Mouse (Mus musculus) neural tube, embryonic 13.5 days (tissue): ENCODE measurements around the gene Zfp366. TPM values are rescaled to one million over a fixed set of nuclear protein-coding genes. Genes with fewer than 3 reads are reported as not detected.
"Not testable (repeated sequence)": the region's sequence is repeated elsewhere in the genome, so short reads cannot be mapped to it uniquely, and the experiment has no call there.

Experiments used
- ATAC-seq: fragments of 200-750 bp; cut with Nextera tagmentation; 2 replicates; pipeline ENCODE4 v1.8.0; 2017; ENCODE audit warnings: low read depth, mild to moderate bottlenecking, moderate TSS enrichment, moderate library complexity
- H3K27ac ChIP-seq: fragments of 300-500 bp; sonication (generic); replicated peaks from 2 replicates; pipeline ENCODE4 v1.5.1; 2015; ENCODE audit warnings: moderate library complexity, mild to moderate bottlenecking, inconsistent platforms
- H3K27me3 ChIP-seq: fragments of 300-500 bp; sonication (generic); 2 replicates; pipeline ENCODE4 v1.6.1; 2015; ENCODE audit warnings: mild to moderate bottlenecking, inconsistent platforms
- H3K36me3 ChIP-seq: fragments of 300-500 bp; sonication (generic); 2 replicates; pipeline ENCODE4 v1.6.1; 2015; ENCODE audit warnings: mild to moderate bottlenecking, inconsistent platforms
- H3K4me1 ChIP-seq: fragments of 300-500 bp; sonication (generic); replicated peaks from 2 replicates; pipeline ENCODE4 v1.6.1; 2015; ENCODE audit warnings: inconsistent platforms
- H3K4me2 ChIP-seq: fragments of 300-500 bp; sonication (generic); 2 replicates; pipeline ENCODE4 v1.6.1; 2015; ENCODE audit warnings: inconsistent platforms, mild to moderate bottlenecking, moderate library complexity
- H3K4me3 ChIP-seq: fragments of 300-500 bp; sonication (generic); 2 replicates; pipeline ENCODE4 v1.5.1; 2015; ENCODE audit warnings: mild to moderate bottlenecking, inconsistent platforms
- H3K9ac ChIP-seq: fragments of 300-500 bp; sonication (generic); 2 replicates; pipeline ENCODE4 v1.6.1; 2015; ENCODE audit warnings: moderate library complexity, mild to moderate bottlenecking, inconsistent platforms
- H3K9me3 ChIP-seq: fragments of 300-500 bp; sonication (generic); 2 replicates; pipeline ENCODE4 v1.6.1; 2016; ENCODE audit warnings: inconsistent platforms
- WGBS: fragments of 180-500 bp; shearing (Covaris S2); methylation state at CpG from one replicate; pipeline ENCODE4 v1.1.7; 2015; 5-methylcytosine and 5-hydroxymethylcytosine counted together
- polyA plus RNA-seq: library from polyadenylated mRNA; unstranded; fragments of >200 nt; fragmentation: Nextera tagmentation; extraction: Ambion mirVana; gene quantifications from 2 replicates; pipeline ENCODE4 v1.2.1, GENCODE M21; 2015

Zfp366 gene
- polyA plus RNA-seq, 1 experiment from 2014 or later: 0.56 TPM

DNA sequence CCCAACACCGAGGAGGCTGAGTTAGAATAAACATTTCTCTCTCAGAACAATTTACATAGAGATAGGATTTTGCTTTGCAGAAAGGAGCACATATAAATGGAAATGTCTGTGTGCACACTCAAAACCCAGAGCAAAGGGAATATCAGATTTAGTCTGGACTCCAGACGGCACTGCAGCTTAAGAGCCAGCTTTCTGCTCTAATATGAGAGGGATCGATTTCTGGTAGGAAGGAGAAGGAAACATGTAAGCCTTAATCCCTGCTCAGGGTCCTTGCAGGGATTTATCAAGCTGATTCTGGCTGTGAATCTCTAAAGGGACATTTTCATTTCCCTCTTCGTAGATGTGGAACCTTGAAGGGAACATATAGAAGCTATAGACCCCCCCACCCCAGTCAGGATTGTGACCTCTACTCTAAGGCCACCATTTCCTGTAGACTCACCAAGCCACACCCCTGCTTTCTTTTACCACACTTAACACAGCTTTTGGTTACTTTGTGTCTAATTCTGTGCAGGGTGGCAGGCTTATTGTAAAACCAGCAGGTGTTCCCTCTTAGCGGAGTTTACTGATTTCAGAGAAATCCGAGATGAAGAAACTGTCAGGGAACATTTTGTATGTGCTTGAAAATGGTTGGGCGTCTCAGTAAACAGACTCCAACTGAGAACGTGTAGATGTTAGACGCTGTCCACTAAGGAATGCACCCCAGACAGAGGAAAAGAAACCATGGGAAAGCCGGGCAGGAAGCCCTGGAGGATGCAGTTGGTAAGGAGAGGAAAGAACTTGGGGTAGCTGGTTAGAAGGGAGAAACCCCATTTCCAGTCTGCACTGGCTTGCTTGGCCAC is 20.9 kb upstream of the Zfp366 start:
- ATAC-seq: no peak
- 36% methylated on average over 10 of the region's 10 CpGs for WGBS
- peak overlapping the region; percentile 49 for H3K27ac ChIP-seq

GRCm38 (mm10) chr13:99164360-99164759 is 20.3 kb upstream of the Zfp366 start:
- ATAC-seq: no peak
- H3K9ac ChIP-seq: no peak overlapping the region
- H3K4me1 ChIP-seq: 0 out of 2 replicates have a peak, but pooled peaks cover 14% of the 10 kb centered on the region
- H3K27ac ChIP-seq: no peak overlapping the region
- no peaks in the 10 kb centered on the region for H3K36me3 ChIP-seq
- H3K4me2 ChIP-seq: no peak overlapping the region
- no peaks in the 10 kb centered on the region for H3K9me3 ChIP-seq
- WGBS: 87% methylated on average over 2 of the region's 2 CpGs
- H3K4me3 ChIP-seq: no peak overlapping the region
- H3K27me3 ChIP-seq: no peaks in the 10 kb centered on the region

More for the DNA sequence above, 20.9 kb upstream of the Zfp366 start:
- Histone ChIP-seq H3K9ac (no peak overlapping the region), H3K27me3 (no peaks in the 10 kb centered on the region), H3K36me3 (no peaks in the 10 kb centered on the region), H3K9me3 (no peaks in the 10 kb centered on the region), H3K4me1 (0 out of 2 replicates have a peak, but pooled peaks cover 14% of the 10 kb centered on the region), H3K4me2 (no peak overlapping the region), H3K4me3 (no peak overlapping the region)

DNA sequence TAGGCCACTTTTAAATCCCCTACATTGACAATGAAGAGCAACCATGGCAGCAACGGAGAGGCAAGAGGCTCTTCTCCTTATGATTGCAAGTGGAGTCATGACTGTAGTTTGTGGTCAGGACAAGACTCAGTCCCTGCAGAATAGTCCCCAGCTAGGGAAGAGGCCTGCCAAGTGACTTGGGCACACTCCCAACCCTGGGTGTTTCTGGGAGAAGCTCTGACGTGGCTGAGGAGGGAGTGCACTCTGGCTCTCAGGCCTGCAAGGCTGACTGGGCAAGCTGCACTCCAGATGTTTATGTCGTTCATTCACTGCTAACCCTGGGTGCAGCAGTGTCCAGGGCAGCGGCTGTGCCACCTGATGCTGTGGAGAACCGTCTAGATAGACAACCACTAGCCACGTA is 15.2 kb upstream of the Zfp366 start:
- Histone ChIP-seq H3K4me3 (no peak overlapping the region), H3K27ac (no peak overlapping the region), H3K9me3 (no peaks in the 10 kb centered on the region), H3K36me3 (no peaks in the 10 kb centered on the region), H3K9ac (no peak overlapping the region), H3K4me2 (no peak overlapping the region), H3K4me1 (no peaks in the 10 kb centered on the region), H3K27me3 (no peaks in the 10 kb centered on the region)
- 76% methylated on average over 6 of the region's 6 CpGs for WGBS
- ATAC-seq: no peak

- Histone ChIP-seq H3K4me1 (no peaks in the 10 kb centered on the region), H3K27me3 (no peaks in the 10 kb centered on the region), H3K9ac (no peak overlapping the region), H3K4me3 (no peak overlapping the region), H3K9me3 (no peaks in the 10 kb centered on the region), H3K4me2 (no peak overlapping the region), H3K27ac (no peak overlapping the region), H3K36me3 (no peaks in the 10 kb centered on the region)
- WGBS: 39% methylated on average over 2 of the region's 2 CpGs
- no peak for ATAC-seq
Measured at GRCm38 (mm10) chr13:99170337-99170736, 14.3 kb upstream of the Zfp366 start.

GRCm38 (mm10) chr13:99173849-99174248 is 10.8 kb upstream of the Zfp366 start:
- H3K36me3 ChIP-seq: no peaks in the 10 kb centered on the region
- H3K27ac ChIP-seq: no peak overlapping the region
- WGBS: 36% methylated on average over 4 of the region's 4 CpGs
- no peaks in the 10 kb centered on the region for H3K9me3 ChIP-seq
- no peaks in the 10 kb centered on the region for H3K27me3 ChIP-seq
- H3K4me2 ChIP-seq: no peak overlapping the region
- H3K4me1 ChIP-seq: no peaks in the 10 kb centered on the region
- no peak overlapping the region for H3K4me3 ChIP-seq
- no peak for ATAC-seq
- no peak overlapping the region for H3K9ac ChIP-seq

- WGBS: 90% methylated on average over 3 of the region's 3 CpGs
- not testable (repeated sequence) for H3K9ac ChIP-seq, ATAC-seq, H3K9me3 ChIP-seq, H3K27ac ChIP-seq, H3K36me3 ChIP-seq, H3K4me3 ChIP-seq, H3K4me2 ChIP-seq, H3K4me1 ChIP-seq, H3K27me3 ChIP-seq
Measured at GRCm38 (mm10) chr13:99182828-99183227, 1.8 kb upstream of the Zfp366 start.

DNA sequence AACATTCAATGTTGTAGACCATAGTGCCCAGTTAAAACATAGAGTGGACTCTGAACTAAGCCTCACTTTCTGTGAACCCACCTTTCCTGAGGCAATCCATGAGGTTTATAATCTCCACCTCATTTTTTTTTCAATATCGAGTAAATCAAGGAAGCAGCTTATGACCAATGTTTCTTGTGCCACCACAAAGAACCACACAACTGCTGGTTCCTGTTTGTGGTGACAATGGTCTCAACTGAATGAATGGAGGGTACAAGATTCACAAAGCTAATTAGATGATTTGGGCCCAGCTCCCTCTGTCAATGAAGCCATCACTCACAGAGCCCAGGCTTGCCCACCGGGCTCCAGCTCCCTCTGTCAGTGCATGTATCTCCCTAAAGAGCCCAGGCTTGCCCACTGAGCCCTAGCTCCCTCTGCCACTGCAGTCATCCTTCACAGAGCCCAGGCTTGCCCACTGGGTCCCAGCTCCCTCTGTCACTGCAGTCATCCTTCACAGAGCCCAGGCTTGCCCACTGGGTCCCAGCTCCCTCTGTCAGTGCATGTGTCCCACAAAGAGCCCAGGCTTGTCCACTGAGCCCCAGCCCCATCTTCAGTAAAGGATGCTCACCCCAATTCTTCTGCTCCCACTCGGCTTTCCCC is 1.2 kb upstream of the Zfp366 start:
- Histone ChIP-seq H3K9ac (no peak overlapping the region), H3K27ac (no peak overlapping the region), H3K9me3 (no peaks in the 10 kb centered on the region), H3K4me1 (0 out of 2 replicates have a peak, but pooled peaks cover under 1% of the 10 kb centered on the region), H3K4me3 (no peak overlapping the region), H3K4me2 (no peak overlapping the region), H3K36me3 (no peaks in the 10 kb centered on the region), H3K27me3 (no peaks in the 10 kb centered on the region)
- WGBS: 90% methylated on average over 3 of the region's 3 CpGs
- no peak for ATAC-seq

DNA sequence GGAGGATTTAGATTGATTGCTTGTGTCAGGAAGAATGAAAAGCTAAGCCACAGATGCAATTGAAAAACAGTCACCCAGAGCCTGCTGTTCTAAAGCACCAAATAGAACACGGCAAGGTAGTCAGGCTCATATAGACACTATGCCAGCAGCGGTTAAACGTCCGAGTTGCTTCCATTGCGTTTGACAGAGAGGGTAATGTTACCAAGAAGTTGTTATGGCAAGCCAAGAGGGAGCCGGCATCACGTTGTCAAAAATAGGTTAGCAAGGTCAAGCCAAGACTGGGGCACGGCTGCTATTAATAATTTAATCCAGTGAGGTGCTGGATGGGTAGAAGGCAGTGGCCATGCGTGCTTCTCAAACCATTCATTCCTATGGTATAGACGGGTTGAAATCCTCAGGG is 950 bp downstream of the Zfp366 start:
- no peak overlapping the region for H3K4me3 ChIP-seq
- H3K9me3 ChIP-seq: no peaks in the 10 kb centered on the region
- no peaks in the 10 kb centered on the region for H3K27me3 ChIP-seq
- H3K4me1 ChIP-seq: peaks cover 9% of the 10 kb centered on the region; the same call in 1 of the 2 replicates
- H3K9ac ChIP-seq: peak overlapping the region; percentile 38
- WGBS: 83% methylated on average over 10 of the region's 10 CpGs
- no peak overlapping the region for H3K27ac ChIP-seq
- no peak for ATAC-seq
- H3K36me3 ChIP-seq: no peaks in the 10 kb centered on the region
- peak overlapping the region; percentile 13; the same call in 1 of the 2 replicates for H3K4me2 ChIP-seq

- no peaks in the 10 kb centered on the region for H3K9me3 ChIP-seq
- H3K4me3 ChIP-seq: no peak overlapping the region
- H3K27me3 ChIP-seq: no peaks in the 10 kb centered on the region
- no peak for ATAC-seq
- no peaks in the 10 kb centered on the region for H3K36me3 ChIP-seq
- peak overlapping the region; percentile 22; the same call in 1 of the 2 replicates for H3K4me2 ChIP-seq
- peaks cover 15% of the 10 kb centered on the region; the same call in 1 of the 2 replicates for H3K4me1 ChIP-seq
- WGBS: 92% methylated on average over 10 of the region's 10 CpGs
- no peak overlapping the region for H3K9ac ChIP-seq
- H3K27ac ChIP-seq: no peak overlapping the region
Measured at GRCm38 (mm10) chr13:99186138-99186853, 1.7 kb downstream of the Zfp366 start.

DNA sequence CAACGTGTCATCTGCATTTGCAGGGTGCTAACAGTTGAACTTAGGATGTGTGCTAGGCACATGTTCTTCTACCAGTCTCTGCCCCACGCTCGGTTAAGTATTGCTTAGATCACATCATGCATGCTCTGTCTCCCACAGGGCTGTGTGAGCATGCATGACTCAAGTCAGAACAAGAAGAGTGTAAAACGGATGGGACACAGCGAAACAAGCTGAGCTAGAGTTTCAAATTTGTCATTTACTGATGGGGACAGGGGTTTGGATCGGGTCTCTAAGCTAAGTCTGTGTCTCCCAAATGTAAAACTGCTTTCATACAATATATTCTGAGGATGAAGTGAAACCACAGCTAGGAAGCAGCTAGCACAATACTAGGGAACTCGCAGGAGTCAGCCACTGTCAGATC is 2.2 kb downstream of the Zfp366 start:
- Histone ChIP-seq H3K36me3 (no peaks in the 10 kb centered on the region), H3K27ac (no peak overlapping the region), H3K27me3 (no peaks in the 10 kb centered on the region), H3K9me3 (no peaks in the 10 kb centered on the region), H3K4me2 (peak overlapping the region; percentile 22; the same call in 1 of the 2 replicates), H3K9ac (no peak overlapping the region), H3K4me1 (peaks cover 18% of the 10 kb centered on the region), H3K4me3 (no peak overlapping the region)
- no peak for ATAC-seq
- 93% methylated on average over 7 of the region's 7 CpGs for WGBS

DNA sequence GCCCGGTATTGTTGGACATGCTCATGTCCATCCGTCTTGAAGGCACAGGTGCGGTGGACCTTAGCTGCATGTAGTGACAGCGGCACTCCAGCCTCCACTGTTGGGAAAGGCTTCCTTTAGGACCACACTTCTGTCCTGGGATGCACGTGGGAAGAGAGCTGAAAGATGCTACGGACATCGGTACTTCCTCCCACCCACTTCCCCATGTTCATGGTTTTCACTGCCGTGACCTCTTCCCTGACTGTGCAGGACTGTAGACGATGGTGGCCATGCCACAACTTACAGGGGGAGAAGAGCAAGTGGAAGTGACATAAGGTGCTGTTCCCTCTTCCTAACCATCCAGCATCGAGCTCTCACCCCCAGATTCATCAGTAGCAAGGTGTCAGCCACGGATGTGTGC is 2.8 kb downstream of the Zfp366 start:
- H3K36me3 ChIP-seq: no peaks in the 10 kb centered on the region
- no peak overlapping the region for H3K9ac ChIP-seq
- no peaks in the 10 kb centered on the region for H3K27me3 ChIP-seq
- no peak overlapping the region for H3K4me3 ChIP-seq
- no peaks in the 10 kb centered on the region for H3K9me3 ChIP-seq
- H3K27ac ChIP-seq: no peak overlapping the region
- no peak overlapping the region for H3K4me2 ChIP-seq
- peaks cover 24% of the 10 kb centered on the region for H3K4me1 ChIP-seq
- 89% methylated on average over 11 of the region's 11 CpGs for WGBS
- ATAC-seq: no peak

- Histone ChIP-seq H3K4me1 (peaks cover 25% of the 10 kb centered on the region), H3K4me3 (no peak overlapping the region), H3K4me2 (no peak overlapping the region), H3K27ac (no peak overlapping the region), H3K36me3 (no peaks in the 10 kb centered on the region), H3K9me3 (no peaks in the 10 kb centered on the region), H3K27me3 (no peaks in the 10 kb centered on the region), H3K9ac (no peak overlapping the region)
- WGBS: 70% methylated on average over 8 of the region's 8 CpGs
- ATAC-seq: no peak
Measured at GRCm38 (mm10) chr13:99188625-99189024, 4.0 kb downstream of the Zfp366 start.
